9 mouse cellular contexts compared by ENCODE assay signal in the genomic region with DNA sequence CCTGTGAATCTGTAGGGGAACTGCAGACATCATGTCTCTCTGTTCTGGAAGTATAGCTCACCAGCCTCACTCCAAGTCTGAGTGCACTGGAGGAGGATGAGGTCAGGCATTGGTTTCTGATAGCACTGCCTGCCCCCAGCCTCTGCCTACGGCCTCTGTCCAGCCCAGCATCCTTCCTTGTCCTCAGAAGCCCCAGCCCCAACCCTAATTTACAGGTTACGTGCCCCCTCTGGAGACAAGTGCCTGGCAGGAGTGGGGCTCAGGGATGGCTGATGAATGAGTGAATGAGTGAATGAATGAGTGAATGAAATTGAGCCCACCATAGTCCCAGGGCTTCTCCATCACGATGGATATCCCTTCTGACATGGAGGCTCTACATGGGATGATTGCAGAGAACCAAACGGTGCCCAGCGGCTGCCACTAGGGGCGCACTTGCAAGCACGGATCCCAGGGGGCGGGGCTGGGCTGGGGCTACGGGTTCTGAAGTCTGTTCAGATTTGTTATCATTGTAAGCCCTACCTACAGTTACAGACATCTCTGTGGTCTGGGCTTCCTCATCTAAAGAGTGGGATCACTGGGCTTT. TPM values are rescaled to one million over a fixed set of nuclear protein-coding genes. Genes with fewer than 3 reads are reported as not detected.
DNase-seq lines count a peak whose midpoint lies in the region; ATAC-seq and TF ChIP-seq lines count a peak whose summit lies in the region.
"Had no signal": no experiment of that assay in that cellular context is flagged by ENCODE, and none has a peak within 500 bp of the region (broad histone marks: within the 10 kb centered on the region; RNA-seq: fewer than 3 reads in every experiment).

No protein-coding gene starts in this region.

- no peak overlapping the region for H3K9ac ChIP-seq in MEL (ENCODE audit: control insufficient read depth, low read depth, low read length, poor library complexity, severe bottlenecking)
- no peak overlapping the region for H3K9ac ChIP-seq in hindbrain, embryonic 16.5 days (ENCODE audit: low read depth, low read length)
- H3K9ac ChIP-seq in midbrain, embryonic 16.5 days (ENCODE audit: low read depth, low read length), result peak overlapping the region; percentile 36; the same call in 1 of the 2 replicates

- H3K27me3 ChIP-seq in MEL (ENCODE audit: control insufficient read depth in 1 of 2, insufficient read depth in 2 of 2, low read length in 2 of 2), result peaks cover 0 to 1% of the 10 kb centered on the region in 2 experiments; a peak in 1 of 4 replicates
- H3K27me3 ChIP-seq in hindbrain, embryonic 16.5 days (replicated peaks; ENCODE audit: control insufficient read depth, insufficient read depth, low read length), result no peaks in the 10 kb centered on the region
- no peaks in the 10 kb centered on the region for H3K27me3 ChIP-seq in midbrain, embryonic 16.5 days (ENCODE audit: control insufficient read depth, insufficient read depth, low read depth, low read length)

- no peak overlapping the region for H3K4me2 ChIP-seq in hindbrain, embryonic 16.5 days (ENCODE audit: low read length)
- H3K4me2 ChIP-seq in midbrain, embryonic 16.5 days (ENCODE audit: low read length), result no peak overlapping the region

- peak in 1 of 2 experiments; percentile 27 for DNase-seq in layer of hippocampus, adult 2 months (ENCODE audit: low spot score in 2 of 2)
- DNase-seq in layer of hippocampus, adult 18-20 months (ENCODE audit: low spot score in 2 of 2), result no peak
- peak; percentile 64 for DNase-seq in MEL (ENCODE audit: low read depth, low spot score)
- peak; percentile 10 for DNase-seq in brain, adult 2 months (ENCODE audit: low read depth, low spot score)
- DNase-seq in thymus, postnatal 4 days, result peak; percentile 89
- no peak for DNase-seq in left cerebral cortex, adult 9 months (ENCODE audit: low spot score in 2 of 2)

- TF ChIP-seq EP300 in MEL (IDR thresholded peaks at IDR 0.05; ENCODE audit: low read depth in 1 of 2, low read length in 2 of 2), result no peak

- H3K4me1 ChIP-seq in MEL (ENCODE audit: control insufficient read depth in 1 of 2, insufficient read depth in 2 of 2, low read length in 2 of 2), result peaks cover 0 to 2% of the 10 kb centered on the region in 2 experiments; a peak in 1 of 4 replicates
- H3K4me1 ChIP-seq in hindbrain, embryonic 16.5 days (ENCODE audit: control insufficient read depth, insufficient read depth, low read depth, low read length), result peaks cover 7% of the 10 kb centered on the region
- H3K4me1 ChIP-seq in midbrain, embryonic 16.5 days (ENCODE audit: control insufficient read depth, insufficient read depth, low read length), result peaks cover 11% of the 10 kb centered on the region; the same call in 1 of the 2 replicates

- H3K27ac ChIP-seq in layer of hippocampus, adult 2 months, result no peak overlapping the region
- H3K27ac ChIP-seq in MEL (ENCODE audit: control insufficient read depth, low read depth, low read length), result no peak overlapping the region
- H3K27ac ChIP-seq in hindbrain, embryonic 16.5 days (ENCODE audit: low read depth, low read length), result no peak overlapping the region
- peak overlapping the region; percentile 53 for H3K27ac ChIP-seq in midbrain, embryonic 16.5 days (ENCODE audit: low read length)

- 31% methylated on average over 9 of the region's 9 CpGs for WGBS in hindbrain, embryonic 16.5 days
- WGBS in midbrain, embryonic 16.5 days, result 32% methylated on average over 9 of the region's 9 CpGs

- peak; percentile 80 for TF ChIP-seq CTCF in layer of hippocampus, adult 2 months (conservative IDR thresholded peaks at IDR 0.05)
- peak; percentile 75 to 94 (median 77) for TF ChIP-seq CTCF in MEL (IDR thresholded peaks at IDR 0.05 in 2 of 3, conservative IDR thresholded peaks at IDR 0.05 in 1 of 3; ENCODE audit: control insufficient read depth in 1 of 3, insufficient read depth in 1 of 3, low read depth in 2 of 3, low read length in 3 of 3, poor library complexity in 1 of 3, severe bottlenecking in 1 of 3)

- H3K9me3 ChIP-seq in MEL (replicated peaks; ENCODE audit: insufficient read depth, low read length), result no peaks in the 10 kb centered on the region
- H3K9me3 ChIP-seq in hindbrain, embryonic 16.5 days (ENCODE audit: control insufficient read depth, low read length), result no peaks in the 10 kb centered on the region
- no peaks in the 10 kb centered on the region for H3K9me3 ChIP-seq in midbrain, embryonic 16.5 days (replicated peaks; ENCODE audit: control insufficient read depth, low read length, poor library complexity, severe bottlenecking)

- peak; percentile 17; the same call in 1 of the 2 replicates for ATAC-seq in hindbrain, embryonic 16.5 days
- ATAC-seq in midbrain, embryonic 16.5 days, result peak; percentile 51; the same call in 1 of the 2 replicates

- H3K79me2 ChIP-seq in MEL (ENCODE audit: control insufficient read depth, insufficient read depth, low read length, poor library complexity), result no peaks in the 10 kb centered on the region

- no peaks in the 10 kb centered on the region for H3K36me3 ChIP-seq in MEL (ENCODE audit: control insufficient read depth in 1 of 2, insufficient read depth in 2 of 2, low read length in 2 of 2)
- H3K36me3 ChIP-seq in hindbrain, embryonic 16.5 days (ENCODE audit: control insufficient read depth, insufficient read depth, low read length), result no peaks in the 10 kb centered on the region
- no peaks in the 10 kb centered on the region for H3K36me3 ChIP-seq in midbrain, embryonic 16.5 days (ENCODE audit: control insufficient read depth, insufficient read depth, low read length)

- no peak overlapping the region for H3K4me3 ChIP-seq in layer of hippocampus, adult 2 months
- no peak overlapping the region for H3K4me3 ChIP-seq in MEL (ENCODE audit: control insufficient read depth in 1 of 2, insufficient read depth in 1 of 2, low read depth in 2 of 2, low read length in 2 of 2)
- H3K4me3 ChIP-seq in hindbrain, embryonic 16.5 days (ENCODE audit: low read length), result no peak overlapping the region
- no peak overlapping the region for H3K4me3 ChIP-seq in midbrain, embryonic 16.5 days (ENCODE audit: low read depth, low read length)

- TF ChIP-seq POLR2A in MEL (IDR thresholded peaks at IDR 0.05; ENCODE audit: control insufficient read depth in 1 of 2, insufficient read depth in 1 of 2, low read depth in 1 of 2, low read length in 2 of 2, poor library complexity in 1 of 2), result no peak

- TF ChIP-seq RAD21 in MEL (IDR thresholded peaks at IDR 0.05; ENCODE audit: low read depth, low read length), result no peak

TF ChIP-seq in MEL, 35 proteins besides CTCF, POLR2A, EP300 and RAD21:
- TF ChIP-seq USF2 (IDR thresholded peaks at IDR 0.05; ENCODE audit: borderline replicate concordance in 1 of 2, insufficient read depth in 1 of 2, low read depth in 1 of 2, low read length in 2 of 2) (no peak), MAZ (IDR thresholded peaks at IDR 0.05; ENCODE audit: low read depth, low read length) (0 out of 2 replicates have a peak, but pooled peaks have one; percentile 33)
TF ChIP-seq in MEL: peak in this region for 1.

RNA-seq across cellular contexts. Expression of a gene that starts 49.7 kb away (rescaled TPM):
- under 1 TPM; 0.10 to 0.41 TPM for total RNA-seq in layer of hippocampus, adult 2 months (2021)
- total RNA-seq in layer of hippocampus, adult 18-20 months (2021), result under 1 TPM; 0.30 to 0.53 TPM
- not detected in 2 replicates for total RNA-seq in MEL (2012; rRNA removed)
- not detected for polyA plus RNA-seq in MEL (2012; ENCODE audit: insufficient read depth in 1 of 2, insufficient read length in 2 of 2, low read depth in 1 of 2, low replicate concordance in 2 of 2, missing spikeins in 1 of 2)
- 3.3 and 3.5 TPM in 2 replicates for polyA plus RNA-seq in hindbrain, embryonic 16.5 days (2015; fragmentation: Nextera tagmentation; extraction: Ambion mirVana)
- 0.95 and 0.98 TPM in 2 replicates for polyA plus RNA-seq in midbrain, embryonic 16.5 days (2015; fragmentation: Nextera tagmentation; extraction: Ambion mirVana)
- polyA plus RNA-seq: lung, embryonic 16.5 days had no signal

Comparison
In these comparisons a context has a peak if more than half of its experiments do, and no peak if none do; other contexts are left out.
1. DNase-seq: peak in MEL (single experiment), brain, adult 2 months (single experiment) and thymus, postnatal 4 days (single experiment); none in layer of hippocampus, adult 18-20 months (0 of 2) and left cerebral cortex, adult 9 months (0 of 2).